Mouse (Mus musculus) lung, embryonic 16.5 days (tissue): ENCODE data around the gene Zbtb38. TPM values are rescaled to one million over a fixed set of nuclear protein-coding genes. Genes with fewer than 3 reads are reported as not detected.
"Not testable (repeated sequence)": the region's sequence is repeated elsewhere in the genome, so short reads cannot be mapped to it uniquely, and the experiment has no call there.

Experiments
- ATAC-seq: fragments of 200-750 bp; cut with Nextera tagmentation; 2 replicates; pipeline ENCODE4 v1.8.0; 2017; ENCODE audit warnings: low read depth, mild to moderate bottlenecking, moderate library complexity
- H3K27ac ChIP-seq: fragments of 300-500 bp; sonication (generic); 2 replicates; pipeline ENCODE4 v1.5.1; 2014; ENCODE audit warnings: mild to moderate bottlenecking, control low read depth, low read length
- H3K27me3 ChIP-seq: fragments of 300-500 bp; sonication (generic); 2 replicates; pipeline ENCODE4 v1.6.1; 2014; ENCODE audit warnings: low read depth, low read length, mixed read lengths; ENCODE audit not compliant: control insufficient read depth, insufficient read depth
- H3K36me3 ChIP-seq: fragments of 300-500 bp; sonication (generic); 2 replicates; pipeline ENCODE4 v1.6.1; 2014; ENCODE audit warnings: low read length; ENCODE audit not compliant: control insufficient read depth, insufficient read depth
- H3K4me1 ChIP-seq: fragments of 300-500 bp; sonication (generic); replicated peaks from 2 replicates; pipeline ENCODE4 v1.6.1; 2014; ENCODE audit warnings: low read length, mixed read lengths; ENCODE audit not compliant: control insufficient read depth, insufficient read depth
- H3K4me2 ChIP-seq: fragments of 300-500 bp; sonication (generic); 2 replicates; pipeline ENCODE4 v1.6.1; 2014; ENCODE audit warnings: low read depth, low read length, control low read depth
- H3K4me3 ChIP-seq: fragments of 300-500 bp; sonication (generic); 2 replicates; pipeline ENCODE4 v1.5.1; 2014; ENCODE audit warnings: mild to moderate bottlenecking, low read length, control low read depth
- H3K9ac ChIP-seq: fragments of 300-500 bp; sonication (generic); 2 replicates; pipeline ENCODE4 v1.6.1; 2014; ENCODE audit warnings: low read length, control low read depth
- H3K9me3 ChIP-seq: fragments of 300-500 bp; sonication (generic); 2 replicates; pipeline ENCODE4 v1.6.1; 2016; ENCODE audit warnings: low read length; ENCODE audit not compliant: control insufficient read depth
- WGBS: fragments of 180-500 bp; shearing (Covaris S2); extraction: QIAGEN DNeasy Blood & Tissue Kit; methylation state at CpG from one replicate; pipeline ENCODE4 v1.1.7; 2014; 5-methylcytosine and 5-hydroxymethylcytosine counted together
- polyA plus RNA-seq: library from polyadenylated mRNA; unstranded; fragments of >200 nt; fragmentation: Nextera tagmentation; extraction: Ambion mirVana; gene quantifications from 2 replicates; pipeline ENCODE4 v1.2.1, GENCODE M21; 2015

Gene Zbtb38
- polyA plus RNA-seq, 1 experiment from 2014 or later, result 29.2 TPM

GRCm38 (mm10) chr9:96646668-96647295 is 105.8 kb downstream of the Zbtb38 start:
- H3K9me3 ChIP-seq, result no peaks in the 10 kb centered on the region
- no peaks in the 10 kb centered on the region for H3K4me1 ChIP-seq
- H3K9ac ChIP-seq, result no peak overlapping the region
- H3K4me2 ChIP-seq, result no peak overlapping the region
- ATAC-seq, result no peak
- H3K27ac ChIP-seq, result no peak overlapping the region
- no peaks in the 10 kb centered on the region for H3K27me3 ChIP-seq
- H3K36me3 ChIP-seq, result no peaks in the 10 kb centered on the region
- WGBS, result 53% methylated on average over 2 of the region's 2 CpGs
- H3K4me3 ChIP-seq, result no peak overlapping the region

DNA sequence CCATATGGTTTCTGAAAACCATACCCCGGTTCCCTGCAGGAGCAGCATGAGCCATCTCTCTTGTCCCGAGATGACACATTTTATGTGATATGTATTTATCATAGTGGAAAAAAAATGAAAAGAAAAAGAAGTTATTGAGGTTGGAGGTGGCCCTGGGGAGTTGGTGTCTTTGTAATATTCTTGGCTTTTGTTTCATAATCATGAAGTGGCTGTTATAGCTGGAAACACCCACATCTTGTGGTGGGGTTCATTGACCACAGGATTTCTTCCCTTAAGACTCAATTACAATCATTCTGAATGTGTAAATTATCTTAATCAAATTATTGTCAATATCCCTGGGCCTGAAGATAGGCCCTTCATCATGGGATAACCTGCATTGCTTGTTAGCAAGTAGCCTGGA is 107.8 kb downstream of the Zbtb38 start:
- H3K4me2 ChIP-seq, result no peak overlapping the region
- no peaks in the 10 kb centered on the region for H3K9me3 ChIP-seq
- no peak overlapping the region for H3K4me3 ChIP-seq
- no peak for ATAC-seq
- no peaks in the 10 kb centered on the region for H3K36me3 ChIP-seq
- H3K27ac ChIP-seq, result no peak overlapping the region
- no peak overlapping the region for H3K9ac ChIP-seq
- 67% methylated on average over 2 of the region's 2 CpGs for WGBS
- H3K4me1 ChIP-seq, result no peaks in the 10 kb centered on the region
- no peaks in the 10 kb centered on the region for H3K27me3 ChIP-seq

- WGBS, result 78% methylated on average over 3 of the region's 3 CpGs
- not testable (repeated sequence) for H3K27me3 ChIP-seq, H3K9me3 ChIP-seq, H3K9ac ChIP-seq, H3K27ac ChIP-seq, ATAC-seq, H3K4me1 ChIP-seq, H3K4me3 ChIP-seq, H3K36me3 ChIP-seq, H3K4me2 ChIP-seq
Observed at GRCm38 (mm10) chr9:96644002-96644401, 108.6 kb downstream of the Zbtb38 start.

DNA sequence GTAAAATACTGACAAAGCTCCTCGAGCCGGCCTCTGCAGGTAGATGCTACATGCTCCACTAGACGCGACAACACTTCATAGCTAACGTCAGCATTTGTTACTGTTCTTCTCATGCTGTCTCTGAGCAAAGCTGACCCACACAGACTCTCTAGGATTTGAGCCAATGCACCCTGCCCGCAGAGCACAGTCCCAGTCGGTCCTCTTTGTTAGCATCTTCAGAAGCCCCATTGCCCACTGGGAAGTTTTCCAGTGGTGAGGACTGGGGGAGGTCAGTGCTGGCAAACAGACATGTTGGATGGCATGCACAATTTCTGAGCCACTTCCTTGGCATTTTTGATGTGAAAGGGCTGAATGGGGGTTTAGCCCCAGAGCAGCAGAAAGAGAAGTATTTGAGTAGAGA is 113.2 kb downstream of the Zbtb38 start:
- 89% methylated on average over 7 of the region's 7 CpGs for WGBS
- Histone ChIP-seq H3K4me3 (no peak overlapping the region), H3K27ac (no peak overlapping the region), H3K9ac (no peak overlapping the region), H3K9me3 (no peaks in the 10 kb centered on the region), H3K4me2 (no peak overlapping the region), H3K27me3 (no peaks in the 10 kb centered on the region), H3K4me1 (no peaks in the 10 kb centered on the region), H3K36me3 (no peaks in the 10 kb centered on the region)
- ATAC-seq, result no peak

GRCm38 (mm10) chr9:96638508-96638907 is 114.1 kb downstream of the Zbtb38 start:
- no peak for ATAC-seq
- H3K27ac ChIP-seq, result no peak overlapping the region
- H3K27me3 ChIP-seq, result no peaks in the 10 kb centered on the region
- H3K9me3 ChIP-seq, result no peaks in the 10 kb centered on the region
- H3K4me2 ChIP-seq, result no peak overlapping the region
- H3K4me3 ChIP-seq, result no peak overlapping the region
- WGBS, result 60% methylated on average over 7 of the region's 7 CpGs
- H3K36me3 ChIP-seq, result no peaks in the 10 kb centered on the region
- H3K9ac ChIP-seq, result no peak overlapping the region
- no peaks in the 10 kb centered on the region for H3K4me1 ChIP-seq

GRCm38 (mm10) chr9:96637157-96637548 is 115.5 kb downstream of the Zbtb38 start:
- H3K9ac ChIP-seq, result no peak overlapping the region
- H3K4me2 ChIP-seq, result no peak overlapping the region
- H3K4me1 ChIP-seq, result peaks cover 2% of the 10 kb centered on the region
- H3K9me3 ChIP-seq, result no peaks in the 10 kb centered on the region
- no peak for ATAC-seq
- H3K36me3 ChIP-seq, result no peaks in the 10 kb centered on the region
- no peak overlapping the region for H3K27ac ChIP-seq
- no peak overlapping the region for H3K4me3 ChIP-seq
- no peaks in the 10 kb centered on the region for H3K27me3 ChIP-seq
- 67% methylated on average over 7 of the region's 7 CpGs for WGBS

GRCm38 (mm10) chr9:96636423-96637156 is 116.0 kb downstream of the Zbtb38 start:
- H3K9me3 ChIP-seq, result no peaks in the 10 kb centered on the region
- H3K36me3 ChIP-seq, result no peaks in the 10 kb centered on the region
- 33% methylated on average over 9 of the region's 9 CpGs for WGBS
- H3K4me1 ChIP-seq, result peaks cover 5% of the 10 kb centered on the region
- H3K27ac ChIP-seq, result no peak overlapping the region
- no peak overlapping the region for H3K4me3 ChIP-seq
- no peak overlapping the region for H3K4me2 ChIP-seq
- no peaks in the 10 kb centered on the region for H3K27me3 ChIP-seq
- no peak for ATAC-seq
- H3K9ac ChIP-seq, result no peak overlapping the region

DNA sequence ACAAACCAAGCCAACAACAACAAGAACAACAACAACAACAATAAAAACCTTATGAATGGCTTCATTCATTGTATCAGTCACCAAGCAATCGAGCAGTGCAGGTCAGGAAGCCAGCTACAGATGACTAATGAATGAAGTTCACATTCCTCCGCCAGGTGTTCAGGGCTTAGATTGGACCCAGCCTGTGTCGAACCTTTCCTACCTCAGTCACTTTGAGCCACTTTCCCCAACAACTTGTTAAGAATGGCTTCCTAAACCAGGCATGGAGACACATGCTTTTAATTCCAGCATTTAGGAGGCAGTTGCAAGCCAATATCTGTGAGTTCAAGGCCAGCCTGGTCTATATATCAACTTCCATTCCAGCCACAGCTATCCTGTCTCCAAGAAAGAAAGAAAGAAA is 116.7 kb downstream of the Zbtb38 start:
- Histone ChIP-seq H3K36me3 (no peaks in the 10 kb centered on the region), H3K4me2 (no peak overlapping the region), H3K4me1 (peaks cover 5% of the 10 kb centered on the region), H3K9me3 (no peaks in the 10 kb centered on the region), H3K27me3 (no peaks in the 10 kb centered on the region), H3K9ac (no peak overlapping the region), H3K4me3 (no peak overlapping the region), H3K27ac (no peak overlapping the region)
- 69% methylated on average over 3 of the region's 3 CpGs for WGBS
- no peak for ATAC-seq

DNA sequence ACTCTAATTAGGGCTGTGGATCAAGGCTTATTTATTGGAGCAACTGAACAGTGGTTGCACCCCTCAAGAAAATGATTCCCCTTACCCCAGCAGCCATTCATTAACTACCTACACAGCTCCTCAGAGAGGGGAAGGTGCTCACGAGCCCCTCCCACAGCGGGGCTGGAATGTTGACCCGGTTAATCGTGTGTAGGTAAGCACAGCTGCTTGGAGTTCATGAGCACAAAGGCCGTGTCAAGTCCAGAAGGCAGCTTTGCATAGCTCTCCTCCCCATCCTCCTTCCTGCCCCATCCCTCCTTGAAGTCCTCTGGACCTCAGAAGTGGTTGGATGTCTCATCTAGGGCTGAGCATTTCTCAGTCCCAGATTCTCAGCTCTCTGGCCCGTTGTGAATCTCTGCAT is 117.5 kb downstream of the Zbtb38 start:
- H3K27ac ChIP-seq, result no peak overlapping the region
- H3K9me3 ChIP-seq, result no peaks in the 10 kb centered on the region
- no peak overlapping the region for H3K4me2 ChIP-seq
- WGBS, result 42% methylated on average over 6 of the region's 6 CpGs
- H3K27me3 ChIP-seq, result no peaks in the 10 kb centered on the region
- peaks cover 5% of the 10 kb centered on the region for H3K4me1 ChIP-seq
- no peak overlapping the region for H3K9ac ChIP-seq
- H3K36me3 ChIP-seq, result no peaks in the 10 kb centered on the region
- H3K4me3 ChIP-seq, result no peak overlapping the region
- ATAC-seq, result no peak
